Comparison of ENCODE assay signal across 29 mouse cellular contexts in the genomic region with DNA sequence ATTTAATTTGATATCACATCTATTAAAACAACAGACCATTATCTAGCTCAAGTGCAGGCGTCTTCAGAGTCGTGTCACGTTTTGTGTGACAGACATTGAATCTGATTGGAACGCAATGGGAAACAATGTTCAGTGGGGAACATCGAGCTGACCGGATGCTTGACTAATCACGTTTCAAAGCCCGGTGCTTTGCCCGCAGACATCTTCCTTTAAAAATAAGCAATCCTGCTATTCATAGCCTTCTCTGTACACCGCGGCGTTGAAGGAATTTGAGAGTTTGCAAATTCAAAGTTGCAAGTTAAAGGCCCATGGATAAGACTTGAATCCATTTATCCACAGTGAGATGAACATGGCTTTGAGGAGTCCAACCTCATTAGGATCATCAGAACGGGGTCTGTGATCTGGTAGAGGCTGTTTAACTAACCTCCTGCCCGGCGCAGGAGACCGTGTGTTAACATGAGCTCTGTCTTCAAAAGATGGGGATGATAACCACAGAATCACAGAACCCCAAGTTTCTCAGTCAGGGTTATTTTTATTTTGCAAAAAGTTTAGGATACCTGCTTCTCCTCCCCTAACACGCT. TPM values are rescaled to one million over a fixed set of nuclear protein-coding genes. Genes with fewer than 3 reads are reported as not detected.
A peak's percentile ranks its signal among the peaks of the same experiment; 100 is the strongest.
DNase-seq lines count a peak whose midpoint lies in the region; ATAC-seq and TF ChIP-seq lines count a peak whose summit lies in the region.
"Had no signal": no experiment of that assay in that cellular context is flagged by ENCODE, and none has a peak within 500 bp of the region (broad histone marks: within the 10 kb centered on the region; RNA-seq: fewer than 3 reads in every experiment).

No protein-coding gene starts in this region.

- no peak overlapping the region for H3K4me3 ChIP-seq in hindbrain, postnatal 0 days (ENCODE audit: low read length)
- H3K4me3 ChIP-seq in hindbrain, embryonic 13.5 days = no peak overlapping the region
- no peak overlapping the region for H3K4me3 ChIP-seq in midbrain, embryonic 11.5 days (ENCODE audit: low read depth, low read length)
- H3K4me3 ChIP-seq in midbrain, postnatal 0 days (ENCODE audit: low read depth, low read length) = no peak overlapping the region
- H3K4me3 ChIP-seq in brown adipose tissue, adult 24 weeks (ENCODE audit: insufficient read depth, low read depth, low read length) = no peak overlapping the region
- H3K4me3 ChIP-seq: heart, adult 2 months; heart, embryonic 12.5 days; liver, embryonic 12.5 days; megakaryocyte, embryonic 14.5 days had no signal

- H3K4me2 ChIP-seq in hindbrain, postnatal 0 days (ENCODE audit: low read depth, low read length) = no peak overlapping the region
- H3K4me2 ChIP-seq in hindbrain, embryonic 13.5 days = no peak overlapping the region
- no peak overlapping the region for H3K4me2 ChIP-seq in midbrain, embryonic 11.5 days
- no peak overlapping the region for H3K4me2 ChIP-seq in midbrain, postnatal 0 days (ENCODE audit: low read depth, low read length, poor library complexity, severe bottlenecking)
- H3K4me2 ChIP-seq: heart, embryonic 12.5 days; hindbrain, embryonic 14.5 days; liver, embryonic 12.5 days had no signal

- WGBS in hindbrain, postnatal 0 days = 56% methylated on average over 17 of the region's 17 CpGs
- WGBS in hindbrain, embryonic 13.5 days = 78% methylated on average over 17 of the region's 17 CpGs
- 56% methylated on average over 17 of the region's 17 CpGs for WGBS in midbrain, embryonic 11.5 days
- 28% methylated on average over 17 of the region's 17 CpGs for WGBS in midbrain, postnatal 0 days

- peak; percentile 44 for DNase-seq in hindbrain, postnatal 0 days (ENCODE audit: low spot score)
- DNase-seq in midbrain, embryonic 11.5 days (ENCODE audit: low spot score, missing footprints) = peak; percentile 84
- no peak for DNase-seq in midbrain, postnatal 0 days (ENCODE audit: low spot score)
- no peak for DNase-seq in adrenal gland, postnatal 4 days (ENCODE audit: low spot score in 2 of 2)
- no peak for DNase-seq in left cerebral cortex, postnatal 10 days (ENCODE audit: extremely low spot score in 1 of 2, low spot score in 2 of 2)
- DNase-seq: adrenal gland, postnatal 14 days; cerebellum, adult 8-10 months; cerebellum, postnatal 25 days; heart, adult 2 months; heart, postnatal 4 days; kidney, adult 11 months; kidney, postnatal 4 days; left cerebral cortex, postnatal 4 days; liver, postnatal 0 days; lung, postnatal 4 days; right cerebral cortex, postnatal 4 days; thymus, adult 18-20 months; thymus, postnatal 36 days had no signal

- intact Hi-C loops in left cerebral cortex, postnatal 10 days (cut with DNase I) = no loop called here

- no peak overlapping the region for H3K9ac ChIP-seq in hindbrain, postnatal 0 days (replicated peaks; ENCODE audit: low read length)
- no peak overlapping the region for H3K9ac ChIP-seq in hindbrain, embryonic 13.5 days
- no peak overlapping the region for H3K9ac ChIP-seq in midbrain, embryonic 11.5 days (ENCODE audit: low read length)
- no peak overlapping the region for H3K9ac ChIP-seq in midbrain, postnatal 0 days (replicated peaks; ENCODE audit: low read length, poor library complexity, severe bottlenecking)
- H3K9ac ChIP-seq: heart, embryonic 12.5 days; hindbrain, embryonic 14.5 days; liver, embryonic 12.5 days; liver, postnatal 0 days had no signal

- no peaks in the 10 kb centered on the region for H3K27me3 ChIP-seq in hindbrain, postnatal 0 days (ENCODE audit: insufficient read depth, low read length)
- no peaks in the 10 kb centered on the region for H3K27me3 ChIP-seq in hindbrain, embryonic 13.5 days
- no peaks in the 10 kb centered on the region for H3K27me3 ChIP-seq in midbrain, embryonic 11.5 days (ENCODE audit: control insufficient read depth, insufficient read depth, low read length)
- H3K27me3 ChIP-seq in midbrain, postnatal 0 days (ENCODE audit: insufficient read depth, low read length) = no peaks in the 10 kb centered on the region
- H3K27me3 ChIP-seq: heart, embryonic 12.5 days; liver, embryonic 12.5 days had no signal

- TF ChIP-seq CTCF in hindbrain, postnatal 0 days (IDR thresholded peaks at IDR 0.05; ENCODE audit: low read depth) = no peak
- TF ChIP-seq CTCF in midbrain, postnatal 0 days (IDR thresholded peaks at IDR 0.05) = no peak

- H3K9me3 ChIP-seq in hindbrain, postnatal 0 days (ENCODE audit: low read length) = no peaks in the 10 kb centered on the region
- no peaks in the 10 kb centered on the region for H3K9me3 ChIP-seq in hindbrain, embryonic 13.5 days
- H3K9me3 ChIP-seq in midbrain, embryonic 11.5 days (ENCODE audit: control insufficient read depth, low read length) = no peaks in the 10 kb centered on the region
- H3K9me3 ChIP-seq in midbrain, postnatal 0 days (ENCODE audit: low read length) = no peaks in the 10 kb centered on the region
- H3K9me3 ChIP-seq: heart, embryonic 12.5 days; liver, embryonic 12.5 days; megakaryocyte, embryonic 14.5 days had no signal

- no peaks in the 10 kb centered on the region for H3K4me1 ChIP-seq in hindbrain, postnatal 0 days (ENCODE audit: insufficient read depth, low read length)
- H3K4me1 ChIP-seq in hindbrain, embryonic 13.5 days (replicated peaks) = no peaks in the 10 kb centered on the region
- no peaks in the 10 kb centered on the region for H3K4me1 ChIP-seq in midbrain, embryonic 11.5 days (ENCODE audit: control insufficient read depth, insufficient read depth, low read length)
- no peaks in the 10 kb centered on the region for H3K4me1 ChIP-seq in midbrain, postnatal 0 days (ENCODE audit: insufficient read depth, low read length)
- H3K4me1 ChIP-seq in brown adipose tissue, adult 24 weeks (ENCODE audit: control insufficient read depth, insufficient read depth, insufficient read length, low read length) = peaks cover 18% of the 10 kb centered on the region; the same call in 1 of the 2 replicates

- H3K36me3 ChIP-seq in hindbrain, postnatal 0 days (ENCODE audit: insufficient read depth, low read length) = no peaks in the 10 kb centered on the region
- H3K36me3 ChIP-seq in hindbrain, embryonic 13.5 days = no peaks in the 10 kb centered on the region
- H3K36me3 ChIP-seq in midbrain, embryonic 11.5 days (ENCODE audit: control insufficient read depth, insufficient read depth, low read length) = no peaks in the 10 kb centered on the region
- no peaks in the 10 kb centered on the region for H3K36me3 ChIP-seq in midbrain, postnatal 0 days (ENCODE audit: insufficient read depth, low read length)
- H3K36me3 ChIP-seq: heart, embryonic 12.5 days; liver, embryonic 12.5 days had no signal

- H3K27ac ChIP-seq in hindbrain, postnatal 0 days = no peak overlapping the region
- no peak overlapping the region for H3K27ac ChIP-seq in hindbrain, embryonic 13.5 days
- no peak overlapping the region for H3K27ac ChIP-seq in midbrain, embryonic 11.5 days (ENCODE audit: low read depth, low read length)
- no peak overlapping the region for H3K27ac ChIP-seq in midbrain, postnatal 0 days (ENCODE audit: low read depth, low read length)
- H3K27ac ChIP-seq in brown adipose tissue, adult 24 weeks (replicated peaks; ENCODE audit: low read depth, low read length) = 0 out of 2 replicates have a peak overlapping the region, but pooled peaks have one; percentile 29
- H3K27ac ChIP-seq: heart, adult 2 months; hindbrain, embryonic 14.5 days; liver, embryonic 12.5 days; stomach, postnatal 0 days had no signal

- no peak for ATAC-seq in hindbrain, postnatal 0 days
- ATAC-seq in hindbrain, embryonic 13.5 days (ENCODE audit: low FRiP score) = no peak
- no peak for ATAC-seq in midbrain, embryonic 11.5 days (ENCODE audit: low FRiP score)
- ATAC-seq in midbrain, postnatal 0 days (ENCODE audit: low FRiP score) = no peak
- ATAC-seq: forebrain, embryonic 14.5 days; inflammation-experienced regulatory T-cells, adult 6 months; liver, embryonic 12.5 days; liver, postnatal 0 days; lung, postnatal 0 days had no signal

RNA-seq across cellular contexts. Expression of a gene that starts 27.4 kb away (rescaled TPM):
- 45.7 and 59.6 TPM in 2 replicates for total RNA-seq in hindbrain, postnatal 0 days (2014; rRNA removed)
- 99.3 and 111 TPM in 2 replicates for polyA plus RNA-seq in hindbrain, postnatal 0 days (2015; fragmentation: Nextera tagmentation; extraction: Ambion mirVana)
- polyA plus RNA-seq in hindbrain, embryonic 13.5 days (2015; fragmentation: Nextera tagmentation; extraction: Ambion mirVana) = 54.4 and 59.4 TPM in 2 replicates
- 25.1 and 26.8 TPM in 2 replicates for polyA plus RNA-seq in midbrain, embryonic 11.5 days (2014; fragmentation: Nextera tagmentation; extraction: Ambion mirVana)
- total RNA-seq in midbrain, postnatal 0 days (2014; rRNA removed) = 44.6 and 45.9 TPM in 2 replicates
- 77.3 and 81.3 TPM in 2 replicates for polyA plus RNA-seq in midbrain, postnatal 0 days (2015; fragmentation: Nextera tagmentation; extraction: Ambion mirVana)
- polyA plus RNA-seq in brown adipose tissue, adult 24 weeks (2012; ENCODE audit: insufficient read depth, insufficient read length, missing spikeins) = 85.5 and 137 TPM in 2 replicates
- 100 to 1,000 TPM; 742 to 760 TPM for total RNA-seq in adrenal gland, postnatal 4 days (2021)
- 10 to 100 TPM; 53.8 to 54.4 TPM for total RNA-seq in left cerebral cortex, postnatal 10 days (2021)
- total RNA-seq: MEL had no signal

Comparison
In these comparisons a context has a peak if more than half of its experiments do, and no peak if none do; other contexts are left out.
1. DNase-seq: peak in hindbrain, postnatal 0 days (single experiment) and midbrain, embryonic 11.5 days (single experiment); none in midbrain, postnatal 0 days (single experiment), adrenal gland, postnatal 4 days (0 of 2) and left cerebral cortex, postnatal 10 days (0 of 2).